Mouse (Mus musculus) cortical plate, adult 2 months (tissue): Measurements from ENCODE around the gene Cldn4.

Experiments used
- CTCF ChIP-seq: fragments of 200-500 bp; IDR thresholded peaks from 2 replicates; pipeline ENCODE4 v1.5.1; 2011; ENCODE audit warnings: mild to moderate bottlenecking, control low read depth, low read length; ENCODE audit not compliant: insufficient read depth; ENCODE audit errors: extremely low read depth
- POLR2A ChIP-seq: fragments of 200-500 bp; IDR thresholded peaks from 2 replicates; pipeline ENCODE4 v1.6.1; 2011; ENCODE audit warnings: mild to moderate bottlenecking, low read length, control low read depth; ENCODE audit not compliant: insufficient read depth; ENCODE audit errors: extremely low read depth

DNA sequence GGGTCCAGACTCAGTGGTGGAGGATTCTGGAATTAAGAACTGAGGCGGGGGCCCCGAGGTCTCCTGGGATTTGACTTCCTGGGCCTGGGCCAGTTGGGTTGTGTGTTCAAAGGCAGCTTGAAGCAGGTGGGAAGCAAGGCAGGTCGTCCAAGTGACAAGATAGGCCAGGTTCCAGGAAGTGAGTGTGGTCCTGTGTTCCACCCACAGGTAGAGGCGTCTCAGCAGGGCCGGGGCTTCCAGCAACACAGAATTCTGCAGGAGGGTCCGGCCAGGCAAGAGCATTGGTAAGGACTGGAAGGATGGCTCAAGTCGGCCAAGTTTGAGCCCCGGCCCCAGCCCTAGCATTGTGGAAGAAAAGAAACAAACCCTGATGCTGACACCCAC lies 45.1 kb downstream of the Cldn4 start:
- TF ChIP-seq POLR2A (no peak), CTCF (no peak)
